Mouse (Mus musculus): ENCODE measurements around the gene Ergic3.
A peak's percentile ranks its signal among the peaks of the same experiment; 100 is the strongest.

Gene Ergic3

GRCm38 (mm10) chr2:156007888-156008532 is at the start of gene Ergic3, which contains the start of gene 6430550D23Rik:
Gene Ergic3 (plus strand): TSS chr2:156008045.
Gene 6430550D23Rik (minus strand): TSS chr2:156007977.
- peak; percentile 98 to 99 for DNase-seq (ENCODE audit: low spot score in 2 of 2)

DNA sequence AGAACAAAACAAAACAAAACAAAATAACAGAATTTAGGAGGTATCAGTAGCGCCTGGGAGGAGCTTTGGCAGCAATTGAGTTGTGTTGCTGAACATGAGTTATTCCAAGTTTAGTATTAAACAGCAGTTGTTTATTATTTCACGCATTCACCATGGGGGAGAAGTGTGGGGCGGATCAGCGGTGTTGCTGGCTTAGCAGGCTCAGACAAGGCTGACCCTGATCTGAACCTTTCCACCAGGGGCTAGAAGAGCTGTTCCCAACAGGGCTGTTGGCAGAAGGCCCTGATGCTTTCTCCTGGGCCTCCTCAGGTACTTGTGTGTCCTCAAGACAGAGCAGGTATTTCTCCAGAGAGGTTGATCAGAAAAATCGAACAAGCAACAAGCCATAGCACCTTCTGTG is 47.9 kb upstream of the Ergic3 start:
- DNase-seq (ENCODE audit: low spot score in 2 of 2), result no peak

DNA sequence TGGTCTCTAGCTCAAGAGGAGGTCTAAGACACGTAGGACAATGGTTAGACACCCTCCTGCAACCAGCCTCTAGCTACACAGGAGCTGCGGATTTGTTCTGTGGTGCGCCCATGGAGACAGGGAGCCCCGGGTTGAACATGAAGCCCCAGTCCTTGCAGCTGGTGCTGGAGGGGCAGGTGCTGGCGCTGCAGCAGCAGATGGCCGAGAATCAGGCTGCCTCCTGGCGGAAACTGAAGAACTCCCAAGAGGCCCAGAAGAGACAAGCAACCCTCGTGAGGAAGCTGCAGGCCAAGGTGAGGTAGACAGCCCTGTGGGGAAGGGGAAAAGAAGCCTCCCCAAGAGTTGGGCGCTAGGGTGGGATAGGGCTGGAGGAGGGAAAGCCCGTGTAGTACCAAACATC is 46.0 kb upstream of the Ergic3 start:
- DNase-seq (ENCODE audit: low spot score in 2 of 2), result peak; percentile 47 to 70

DNA sequence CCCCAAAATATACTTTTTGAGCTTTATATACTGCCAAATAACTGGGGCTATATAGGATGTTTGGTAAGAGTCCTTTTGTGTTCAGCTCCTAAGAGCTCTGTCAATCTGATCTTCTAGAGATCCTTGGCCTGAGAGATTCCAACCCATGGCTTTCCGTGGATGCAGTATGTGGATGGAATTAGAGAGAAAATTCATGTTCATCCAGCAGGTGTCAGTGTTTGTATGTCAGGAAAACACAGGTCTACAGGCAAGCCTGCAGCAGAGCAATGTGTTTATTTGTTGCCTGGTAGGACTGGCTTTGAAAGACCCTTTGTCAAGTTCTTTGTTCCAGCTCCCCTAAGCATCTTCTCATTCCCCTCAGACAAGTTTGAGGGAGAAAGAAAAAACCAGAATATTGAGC is 44.9 kb upstream of the Ergic3 start:
- DNase-seq (ENCODE audit: low spot score in 2 of 2), result no peak

GRCm38 (mm10) chr2:155973348-155973747 is 34.5 kb upstream of the Ergic3 start:
- no peak for DNase-seq (ENCODE audit: low spot score in 2 of 2)

GRCm38 (mm10) chr2:155974087-155974731 is 33.6 kb upstream of the Ergic3 start:
- peak in 1 of 2 experiments; percentile 71 for DNase-seq (ENCODE audit: low spot score in 2 of 2)

DNA sequence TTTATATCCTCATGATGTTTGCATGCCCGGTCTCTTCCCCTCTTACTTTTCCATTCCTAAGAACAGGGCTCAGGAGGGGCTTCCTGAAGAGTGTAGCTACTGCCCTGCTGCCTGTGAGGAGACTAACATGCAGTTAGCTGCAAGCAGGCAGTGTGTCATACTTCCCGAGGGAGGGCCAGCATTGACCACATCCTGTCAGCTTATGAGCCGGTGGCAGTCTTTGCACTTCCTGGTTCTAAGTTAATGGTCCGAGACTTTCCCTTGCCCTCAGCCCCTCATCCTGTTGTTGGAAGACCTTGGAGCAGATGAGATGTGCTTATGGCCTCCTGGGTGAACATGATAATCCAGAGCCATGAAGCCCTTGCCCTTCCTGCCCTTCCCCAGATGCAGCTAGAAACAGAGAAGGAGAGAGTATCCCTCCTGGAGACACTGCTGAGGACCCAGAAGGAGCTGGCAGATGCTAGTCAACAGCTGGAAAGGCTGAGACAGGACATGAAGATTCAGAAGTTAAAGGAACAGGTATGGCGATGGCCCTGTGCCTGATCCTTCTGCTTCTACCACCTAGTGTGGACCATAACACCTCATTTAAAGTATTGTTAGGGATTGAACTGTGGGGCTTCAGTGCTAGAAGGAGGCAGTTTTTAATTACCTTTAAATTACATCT is 28.4 kb upstream of the Ergic3 start:
- peak; percentile 55 to 74 for DNase-seq (ENCODE audit: low spot score in 2 of 2)

GRCm38 (mm10) chr2:155985776-155986175 is 22.1 kb upstream of the Ergic3 start:
- no peak for DNase-seq (ENCODE audit: low spot score in 2 of 2)

DNA sequence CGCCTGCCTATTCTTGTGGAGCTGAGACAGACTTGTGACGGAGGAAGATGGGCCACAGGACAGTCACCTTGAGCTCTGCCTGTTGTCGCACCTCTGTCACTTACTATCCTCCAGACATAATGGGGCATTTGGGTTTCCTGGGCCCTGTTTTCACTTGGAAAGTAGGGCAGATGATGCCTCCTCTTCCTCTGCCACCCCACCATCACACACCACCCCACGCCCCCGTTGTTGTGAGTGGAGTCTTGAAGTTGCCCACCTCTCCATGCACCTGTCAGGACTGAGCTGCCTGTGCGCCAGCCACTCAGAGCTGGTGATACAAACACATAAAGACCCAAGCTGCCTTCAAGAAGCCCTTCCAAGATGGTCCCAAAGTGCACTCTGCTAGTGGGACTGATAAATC is 20.7 kb upstream of the Ergic3 start:
- no peak for DNase-seq (ENCODE audit: low spot score in 2 of 2)

DNA sequence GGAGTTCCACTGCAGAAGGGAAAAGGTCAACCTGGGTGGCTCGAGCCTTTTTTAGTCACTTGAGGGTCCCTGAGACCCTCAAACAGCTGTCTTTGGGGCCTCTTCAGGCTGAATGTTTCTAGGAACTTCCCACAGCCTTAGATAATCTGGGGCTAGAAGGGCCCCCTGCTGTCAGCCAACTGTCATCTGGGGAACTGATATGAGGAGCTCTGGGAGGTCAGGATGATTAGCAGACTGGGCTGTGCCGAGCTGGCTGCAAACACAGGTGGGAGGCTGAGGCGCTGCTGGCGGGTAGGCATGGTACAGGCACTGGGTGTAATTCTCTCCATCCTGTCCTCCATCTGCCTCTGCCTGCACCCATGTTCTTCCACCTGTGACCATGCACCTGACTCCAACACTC is 18.8 kb upstream of the Ergic3 start:
- DNase-seq (ENCODE audit: low spot score in 2 of 2), result peak; percentile 75 to 80

DNA sequence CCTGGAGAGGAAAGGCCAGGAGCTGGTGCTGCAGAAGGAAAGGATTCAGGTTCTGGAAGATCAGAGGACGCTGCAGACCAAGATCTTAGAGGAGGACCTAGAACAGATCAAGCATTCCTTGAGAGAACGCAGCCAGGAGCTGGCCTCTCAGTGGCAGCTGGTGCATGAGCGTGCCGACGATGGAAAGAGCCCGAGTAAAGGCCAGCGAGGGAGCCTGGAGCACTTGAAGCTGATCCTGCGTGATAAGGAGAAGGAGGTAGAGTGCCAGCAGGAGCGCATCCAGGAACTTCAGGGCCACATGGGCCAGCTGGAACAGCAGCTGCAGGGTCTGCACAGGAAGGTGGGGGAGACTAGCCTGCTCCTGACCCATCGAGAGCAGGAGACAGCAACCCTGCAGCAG is 16.7 kb upstream of the Ergic3 start:
- peak in 1 of 2 experiments; percentile 67 for DNase-seq (ENCODE audit: low spot score in 2 of 2)

DNA sequence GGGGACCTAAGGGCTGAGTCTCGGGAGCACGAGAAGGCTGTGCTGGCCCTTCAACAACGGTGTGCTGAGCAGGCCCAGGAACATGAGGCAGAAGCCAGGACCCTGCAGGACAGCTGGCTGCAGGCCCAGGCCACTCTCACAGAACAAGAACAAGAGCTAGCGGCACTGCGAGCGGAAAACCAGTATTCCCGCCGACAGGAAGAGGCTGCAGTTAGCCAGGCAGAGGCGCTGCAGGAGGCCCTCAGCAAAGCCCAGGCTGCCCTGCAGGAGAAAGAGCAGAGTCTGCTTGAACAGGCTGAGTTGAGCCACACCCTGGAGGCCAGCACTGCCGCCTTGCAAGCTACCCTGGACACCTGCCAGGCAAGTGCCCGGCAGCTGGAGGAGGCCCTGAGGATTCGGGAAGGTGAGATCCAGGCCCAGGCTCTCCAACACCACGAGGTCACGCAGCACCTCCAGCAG is 16.0 kb upstream of the Ergic3 start:
- DNase-seq (ENCODE audit: low spot score in 2 of 2), result peak; percentile 77 to 85

GRCm38 (mm10) chr2:156005393-156005792 is 2.5 kb upstream of the Ergic3 start:
- DNase-seq (ENCODE audit: low spot score in 2 of 2), result no peak

DNA sequence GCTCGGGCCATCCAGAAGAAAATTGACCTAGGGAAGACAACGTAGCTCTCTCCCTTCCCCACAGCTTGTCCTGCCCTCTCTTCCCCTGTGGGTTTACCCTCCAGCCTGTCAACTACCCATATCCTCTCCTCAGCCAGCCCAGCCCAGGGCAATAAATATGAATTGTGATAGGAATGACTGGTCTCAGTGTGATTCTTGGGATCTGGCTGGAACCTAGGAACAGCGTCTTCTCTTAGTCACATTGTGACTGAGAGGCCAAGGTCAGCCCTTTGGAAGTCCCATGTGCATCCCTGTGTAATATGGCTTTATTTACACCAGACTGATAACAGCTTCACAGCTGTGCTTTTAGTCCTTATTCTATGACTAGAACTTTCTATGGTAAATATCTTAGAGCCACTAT is 10.3 kb downstream of the Ergic3 start:
- DNase-seq (ENCODE audit: low spot score in 2 of 2), result no peak

- DNase-seq (ENCODE audit: low spot score in 2 of 2), result no peak
These were observed 13.4 kb downstream of the Ergic3 start for GRCm38 (mm10) chr2:156021219-156021618.

- DNase-seq (ENCODE audit: low spot score in 2 of 2), result no peak
These were observed 13.9 kb downstream of the Ergic3 start for GRCm38 (mm10) chr2:156021765-156022164.

GRCm38 (mm10) chr2:156025482-156025881 is 17.6 kb downstream of the Ergic3 start:
- no peak for DNase-seq (ENCODE audit: low spot score in 2 of 2)

DNA sequence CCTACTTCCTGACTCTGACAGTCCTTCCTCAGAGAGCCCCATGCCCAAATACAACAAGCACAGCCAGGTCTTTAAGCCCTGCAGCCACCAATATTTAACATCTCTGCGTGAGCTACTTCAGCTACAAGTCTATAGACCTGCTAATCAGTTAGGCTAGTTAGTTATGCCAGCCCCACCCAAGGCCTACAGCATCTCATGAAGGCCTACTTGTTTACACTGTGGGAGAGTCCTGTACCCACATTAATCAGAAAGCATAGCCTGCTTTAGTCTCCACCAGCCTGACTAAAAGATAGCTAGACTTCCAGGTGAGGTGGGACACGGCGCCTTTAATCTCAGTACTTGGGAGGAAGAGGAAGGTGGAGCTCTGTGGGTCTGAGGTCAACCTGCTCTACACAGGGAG is 31.5 kb downstream of the Ergic3 start:
- no peak for DNase-seq (ENCODE audit: low spot score in 2 of 2)

GRCm38 (mm10) chr2:156042903-156043302 is 35.1 kb downstream of the Ergic3 start:
- DNase-seq (ENCODE audit: low spot score in 2 of 2), result no peak

- no peak for DNase-seq (ENCODE audit: low spot score in 2 of 2)
These were observed 40.1 kb downstream of the Ergic3 start for GRCm38 (mm10) chr2:156047929-156048328.

GRCm38 (mm10) chr2:156052816-156053215 is 45.0 kb downstream of the Ergic3 start, which contains the start of gene Fer1l4:
Gene Fer1l4 (minus strand): TSS chr2:156052947.
- DNase-seq (ENCODE audit: low spot score in 2 of 2), result no peak

DNA sequence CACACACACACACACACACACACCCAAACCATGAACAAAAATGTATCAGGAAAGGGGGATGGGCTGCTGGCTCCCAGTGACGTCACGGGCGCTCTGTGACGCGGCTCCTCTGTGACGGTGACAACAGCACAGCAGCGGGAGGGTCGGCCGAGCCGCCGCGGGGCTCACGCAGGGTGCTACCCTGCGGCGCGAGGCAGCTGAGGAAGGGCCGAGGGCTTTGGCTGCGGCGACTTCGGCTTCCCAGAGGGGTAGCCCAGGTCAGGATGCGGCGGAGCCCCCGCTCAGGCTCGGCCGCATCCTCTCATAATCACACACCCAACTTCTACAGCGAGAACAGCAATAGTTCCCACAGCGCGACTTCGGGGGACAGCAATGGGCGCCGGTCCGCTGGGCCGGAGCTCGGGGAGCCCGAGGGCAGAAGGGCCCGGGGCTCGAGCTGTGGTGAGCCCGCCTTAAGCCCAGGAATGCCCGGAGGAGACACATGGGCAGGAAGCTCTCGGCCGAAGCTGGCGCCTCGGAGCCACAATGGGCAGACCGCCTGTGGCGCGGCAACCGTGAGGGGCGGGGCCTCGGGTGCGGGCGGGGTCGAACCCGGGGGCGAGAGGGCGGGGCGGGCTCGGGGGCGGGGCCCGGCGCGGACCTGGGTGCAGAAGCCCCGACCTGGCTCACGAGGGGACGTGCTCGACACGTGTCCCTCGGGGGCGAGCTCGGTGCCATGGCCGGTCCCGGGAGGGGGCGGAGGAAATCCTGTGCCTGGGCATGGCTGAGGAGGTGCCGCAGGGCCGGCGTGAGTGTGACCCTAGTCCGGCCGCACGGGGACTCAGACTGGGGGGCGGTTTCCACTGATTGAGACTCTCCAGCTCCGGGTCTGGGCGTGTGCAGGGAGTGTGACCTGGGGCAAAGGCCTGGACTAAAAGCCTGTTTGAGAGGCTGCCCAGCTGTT is 57.5 kb downstream of the Ergic3 start, which contains the start of gene Spag4:
Spag4 (plus strand) TSS at position 77 of the 943 bp plus-strand sequence.
- DNase-seq (ENCODE audit: low spot score in 2 of 2), result peak; percentile 75 to 90

Data from spleen, postnatal 4 days (tissue).